Mouse (Mus musculus) adrenal gland, adult 18-20 months (tissue): Measurements from ENCODE around the gene Arhgap22. TPM values are rescaled to one million over a fixed set of nuclear protein-coding genes. Genes with fewer than 3 reads are reported as not detected.

ENCODE experiments used
- DNase-seq, 2 experiments: peaks; one replicate each; pipeline ENCODE4 v3.0.0; 2021 to 2022; ENCODE audit warnings: low spot score in 2 of 2
- total RNA-seq, 2 experiments: library from RNA; stranded (reverse); gene quantifications; 1 replicate in 1 of 2; 2 replicates in 1 of 2; pipeline ENCODE4 v1.2.3; 2021

The Arhgap22 gene
- total RNA-seq, 2 experiments from 2014 or later = 5.6 to 6.3 TPM

GRCm38 (mm10) chr14:33362807-33363206, 149.0 kb downstream of the Arhgap22 start:
- peak in 1 of 2 experiments; percentile 15 for DNase-seq

GRCm38 (mm10) chr14:33363611-33364010, 149.8 kb downstream of the Arhgap22 start:
- DNase-seq = no peak

GRCm38 (mm10) chr14:33364061-33364460, 150.2 kb downstream of the Arhgap22 start:
- no peak for DNase-seq

GRCm38 (mm10) chr14:33366891-33367777, 153.3 kb downstream of the Arhgap22 start:
- DNase-seq = peak in 1 of 2 experiments; percentile 14

- DNase-seq = no peak
These were observed 155.5 kb downstream of the Arhgap22 start for GRCm38 (mm10) chr14:33369375-33369774.

- DNase-seq = no peak
These were observed 156.2 kb downstream of the Arhgap22 start for GRCm38 (mm10) chr14:33370056-33370455.

- DNase-seq = peak; percentile 59 to 61
These were observed 157.4 kb downstream of the Arhgap22 start for GRCm38 (mm10) chr14:33371248-33371647.

- DNase-seq = no peak
These were observed 159.4 kb downstream of the Arhgap22 start for GRCm38 (mm10) chr14:33373271-33373670.

GRCm38 (mm10) chr14:33374089-33374488, 160.3 kb downstream of the Arhgap22 start:
- DNase-seq = no peak

GRCm38 (mm10) chr14:33377211-33377610, 163.4 kb downstream of the Arhgap22 start:
- DNase-seq = no peak

GRCm38 (mm10) chr14:33378723-33379122, 164.9 kb downstream of the Arhgap22 start:
- no peak for DNase-seq

GRCm38 (mm10) chr14:33380830-33381457, 167.1 kb downstream of the Arhgap22 start:
- no peak for DNase-seq

- DNase-seq = no peak
These were observed 184.4 kb downstream of the Arhgap22 start for GRCm38 (mm10) chr14:33398065-33398860.

GRCm38 (mm10) chr14:33400019-33400418, 186.2 kb downstream of the Arhgap22 start:
- no peak for DNase-seq

- no peak for DNase-seq
These were observed 188.5 kb downstream of the Arhgap22 start for GRCm38 (mm10) chr14:33402331-33402730.

GRCm38 (mm10) chr14:33415746-33416145, 201.9 kb downstream of the Arhgap22 start:
- DNase-seq = no peak

- no peak for DNase-seq
These were observed 204.6 kb downstream of the Arhgap22 start for GRCm38 (mm10) chr14:33418311-33418909.
